Comparison of ENCODE assay signal across 17 mouse cellular contexts in genomic region chr3:67497998-67498397, GRCm38 (mm10). TPM values are rescaled to one million over a fixed set of nuclear protein-coding genes. Genes with fewer than 3 reads are reported as not detected.
"Had no signal": no experiment of that assay in that cellular context is flagged by ENCODE, and none has a peak within 500 bp of the region (broad histone marks: within the 10 kb centered on the region; RNA-seq: fewer than 3 reads in every experiment).

No protein-coding gene starts in this region.

- H3K4me2 ChIP-seq: limb, embryonic 12.5 days; neural tube, embryonic 15.5 days; stomach, embryonic 15.5 days had no signal

- H3K4me1 ChIP-seq: neural tube, embryonic 15.5 days; stomach, embryonic 15.5 days had no signal

- DNase-seq: kidney, adult 2 months; liver; lung, adult 2 months; lung, postnatal 4 days; midbrain, embryonic 14.5 days; right cerebral cortex, postnatal 4 days; thymus, postnatal 4 days had no signal

- ATAC-seq: intestine, embryonic 16.5 days; lung, postnatal 0 days had no signal

- H3K9ac ChIP-seq: limb, embryonic 12.5 days; liver, embryonic 14.5 days; neural tube, embryonic 15.5 days; stomach, embryonic 15.5 days had no signal

- H3K9me3 ChIP-seq: neural tube, embryonic 15.5 days; stomach, embryonic 15.5 days had no signal

- H3K4me3 ChIP-seq: limb, embryonic 12.5 days; midbrain, embryonic 10.5 days; myocyte; neural tube, embryonic 15.5 days; stomach, embryonic 15.5 days had no signal

- H3K36me3 ChIP-seq: limb, embryonic 12.5 days; midbrain, embryonic 10.5 days; neural tube, embryonic 15.5 days; stomach, embryonic 15.5 days had no signal

- H3K27me3 ChIP-seq: limb, embryonic 12.5 days; neural tube, embryonic 15.5 days; stomach, embryonic 15.5 days had no signal

- H3K27ac ChIP-seq: kidney, postnatal 0 days; limb, embryonic 12.5 days; liver, embryonic 14.5 days; midbrain, embryonic 10.5 days; neural tube, embryonic 15.5 days; stomach, embryonic 15.5 days had no signal

RNA-seq across cellular contexts. Expression of gene Rarres1, which starts 17.3 kb away (rescaled TPM):
- total RNA-seq: megakaryocyte, adult 5-6 weeks had no signal
- polyA plus RNA-seq: myocyte had no signal
